Mouse (Mus musculus): ENCODE data around the gene Gm45717.

Gene Gm45717

GRCm38 (mm10) chr7:140943356-140943755, 12.4 kb downstream of the Gm45717 start:
- in situ Hi-C loops (cut with MboI) = no loop called here

GRCm38 (mm10) chr7:140942811-140943210, 12.9 kb downstream of the Gm45717 start:
- in situ Hi-C loops (cut with MboI) = no loop called here

GRCm38 (mm10) chr7:140942341-140942740, 13.4 kb downstream of the Gm45717 start:
- in situ Hi-C loops (cut with MboI) = no loop called here

GRCm38 (mm10) chr7:140941222-140942051, 14.3 kb downstream of the Gm45717 start, which contains the start of gene Pgghg:
Pgghg (plus strand) TSS chr7:140941391.
- in situ Hi-C loops (cut with MboI) = no loop called here

- in situ Hi-C loops (cut with MboI) = no loop called here
These were observed 16.0 kb downstream of the Gm45717 start for GRCm38 (mm10) chr7:140939669-140940171.

- in situ Hi-C loops (cut with MboI) = no loop called here
These were observed 16.8 kb downstream of the Gm45717 start for GRCm38 (mm10) chr7:140938896-140939295.

- in situ Hi-C loops (cut with MboI) = no loop called here
These were observed 17.3 kb downstream of the Gm45717 start for GRCm38 (mm10) chr7:140938436-140938835.

- in situ Hi-C loops (cut with MboI) = no loop called here
These were observed 28.6 kb downstream of the Gm45717 start for GRCm38 (mm10) chr7:140927181-140927580.

- in situ Hi-C loops (cut with MboI) = no loop called here
These were observed 32.5 kb downstream of the Gm45717 start for GRCm38 (mm10) chr7:140923070-140923775.

GRCm38 (mm10) chr7:140922398-140923069, 33.2 kb downstream of the Gm45717 start:
- in situ Hi-C loops (cut with MboI) = no loop called here

GRCm38 (mm10) chr7:140921225-140921975, 34.3 kb downstream of the Gm45717 start:
- in situ Hi-C loops (cut with MboI) = no loop called here

GRCm38 (mm10) chr7:140920418-140921029, 35.2 kb downstream of the Gm45717 start, which contains the start of gene Nlrp6:
Nlrp6 (plus strand) TSS chr7:140920902.
- in situ Hi-C loops (cut with MboI) = no loop called here

GRCm38 (mm10) chr7:140919911-140920310, 35.8 kb downstream of the Gm45717 start:
- in situ Hi-C loops (cut with MboI) = no loop called here

GRCm38 (mm10) chr7:140914031-140914690, 41.6 kb downstream of the Gm45717 start:
- in situ Hi-C loops (cut with MboI) = no loop called here

GRCm38 (mm10) chr7:140912846-140913482, 42.8 kb downstream of the Gm45717 start:
- in situ Hi-C loops (cut with MboI) = no loop called here

GRCm38 (mm10) chr7:140912293-140912692, 43.4 kb downstream of the Gm45717 start:
- in situ Hi-C loops (cut with MboI) = no loop called here

- in situ Hi-C loops (cut with MboI) = no loop called here
These were observed 47.1 kb downstream of the Gm45717 start for GRCm38 (mm10) chr7:140908634-140909107.

- in situ Hi-C loops (cut with MboI) = no loop called here
These were observed 47.6 kb downstream of the Gm45717 start for GRCm38 (mm10) chr7:140908181-140908580.

- in situ Hi-C loops (cut with MboI) = no loop called here
These were observed 48.0 kb downstream of the Gm45717 start for GRCm38 (mm10) chr7:140907697-140908096.

GRCm38 (mm10) chr7:140907131-140907530, 48.6 kb downstream of the Gm45717 start:
- in situ Hi-C loops (cut with MboI) = no loop called here
